Mouse (Mus musculus) hindbrain, postnatal 0 days (tissue): ENCODE data around the gene Rhbdl3. TPM values are rescaled to one million over a fixed set of nuclear protein-coding genes. Genes with fewer than 3 reads are reported as not detected.
"Not testable (repeated sequence)": the region's sequence is repeated elsewhere in the genome, so short reads cannot be mapped to it uniquely, and the experiment has no call there.

ENCODE experiments used
- ATAC-seq: fragments of 200-750 bp; cut with Nextera tagmentation; 2 replicates; pipeline ENCODE4 v1.8.0; 2017; ENCODE audit warnings: mild to moderate bottlenecking, moderate TSS enrichment, moderate library complexity
- DNase-seq: peaks from one replicate; pipeline ENCODE4 v3.0.0-alpha.2; 2015; ENCODE audit warnings: low spot score
- H3K27ac ChIP-seq: fragments of 300-500 bp; sonication (generic); 2 replicates; pipeline ENCODE4 v1.5.1; 2014; ENCODE audit warnings: mild to moderate bottlenecking
- H3K27me3 ChIP-seq: fragments of 300-500 bp; sonication (generic); 2 replicates; pipeline ENCODE4 v1.6.1; 2014; ENCODE audit warnings: low read length, mixed read lengths; ENCODE audit not compliant: insufficient read depth
- H3K36me3 ChIP-seq: fragments of 300-500 bp; sonication (generic); 2 replicates; pipeline ENCODE4 v1.6.1; 2014; ENCODE audit warnings: low read length, mixed read lengths; ENCODE audit not compliant: insufficient read depth
- H3K4me1 ChIP-seq: fragments of 300-500 bp; sonication (generic); 2 replicates; pipeline ENCODE4 v1.6.1; 2014; ENCODE audit warnings: antibody characterized with exemption, low read length, mixed read lengths; ENCODE audit not compliant: insufficient read depth
- H3K4me2 ChIP-seq: fragments of 300-500 bp; sonication (generic); 2 replicates; pipeline ENCODE4 v1.6.1; 2014; ENCODE audit warnings: low read depth, mild to moderate bottlenecking, low read length, moderate library complexity, mixed read lengths
- H3K4me3 ChIP-seq: fragments of 300-500 bp; sonication (generic); 2 replicates; pipeline ENCODE4 v1.5.1; 2014; ENCODE audit warnings: low read length
- H3K9ac ChIP-seq: fragments of 300-500 bp; sonication (generic); replicated peaks from 2 replicates; pipeline ENCODE4 v1.6.1; 2014; ENCODE audit warnings: mild to moderate bottlenecking, low read length, moderate library complexity, mixed read lengths
- H3K9me3 ChIP-seq: fragments of 300-500 bp; sonication (generic); 2 replicates; pipeline ENCODE4 v1.6.1; 2016; ENCODE audit warnings: low read length, mixed read lengths
- CTCF ChIP-seq: IDR thresholded peaks from 2 replicates; pipeline ENCODE4 v1.5.1; 2016; ENCODE audit warnings: antibody characterized with exemption, control low read depth, low read depth
- WGBS: fragments of 180-500 bp; shearing (Covaris S2); extraction: QIAGEN DNeasy Blood & Tissue Kit; methylation state at CpG from one replicate; pipeline ENCODE4 v1.1.7; 2014; 5-methylcytosine and 5-hydroxymethylcytosine counted together
- polyA plus RNA-seq: library from polyadenylated mRNA; unstranded; fragments of >200 nt; fragmentation: Nextera tagmentation; extraction: Ambion mirVana; gene quantifications from 2 replicates; pipeline ENCODE4 v1.2.1, GENCODE M21; 2015
- total RNA-seq: library from RNA; depleted of rRNA; stranded (reverse); fragments of >200 nt; gene quantifications from 2 replicates; pipeline ENCODE4 v1.2.3, GENCODE M21; 2014

Rhbdl3 gene
- total and polyA plus RNA-seq, 2 experiments from 2014 or later, result 2.7 to 7.5 TPM

GRCm38 (mm10) chr11:80351832-80352430, 51.2 kb downstream of the Rhbdl3 start:
- 72% methylated on average over 5 of the region's 5 CpGs for WGBS
- ATAC-seq, result peak; percentile 58; the same call in 1 of the 2 replicates

GRCm38 (mm10) chr11:80354832-80355231, 54.1 kb downstream of the Rhbdl3 start:
- Histone ChIP-seq H3K4me3 (no peak overlapping the region), H3K4me1 (no peaks in the 10 kb centered on the region), H3K9me3 (no peaks in the 10 kb centered on the region), H3K9ac (no peak overlapping the region), H3K4me2 (no peak overlapping the region), H3K27me3 (no peaks in the 10 kb centered on the region), H3K36me3 (no peaks in the 10 kb centered on the region), H3K27ac (no peak overlapping the region)
- TF ChIP-seq CTCF, result peak; percentile 52
- ATAC-seq, result 0 out of 2 replicates have a peak, but pooled peaks have one; percentile 10
- WGBS, result 47% methylated on average over 4 of the region's 4 CpGs
- DNase-seq, result peak; percentile 51

More at GRCm38 (mm10) chr11:80351832-80352430, 51.2 kb downstream of the Rhbdl3 start:
- no peaks in the 10 kb centered on the region for H3K9me3 ChIP-seq
- H3K4me1 ChIP-seq, result no peaks in the 10 kb centered on the region
- H3K4me2 ChIP-seq, result no peak overlapping the region
- peak; percentile 98 for TF ChIP-seq CTCF
- DNase-seq, result peak; percentile 93
- H3K27ac ChIP-seq, result no peak overlapping the region
- H3K4me3 ChIP-seq, result no peak overlapping the region
- H3K27me3 ChIP-seq, result no peaks in the 10 kb centered on the region
- no peak overlapping the region for H3K9ac ChIP-seq
- no peaks in the 10 kb centered on the region for H3K36me3 ChIP-seq

- WGBS, result 93% methylated on average over 1 of the region's 1 CpGs
- peaks cover 25% of the 10 kb centered on the region for H3K36me3 ChIP-seq
Measured at GRCm38 (mm10) chr11:80368949-80369348, 68.2 kb downstream of the Rhbdl3 start.

GRCm38 (mm10) chr11:80376651-80377050, 75.9 kb downstream of the Rhbdl3 start:
- H3K4me2 ChIP-seq, result peak overlapping the region; percentile 76
- H3K9ac ChIP-seq, result no peak overlapping the region
- no peak for ATAC-seq

More at GRCm38 (mm10) chr11:80368949-80369348, 68.2 kb downstream of the Rhbdl3 start:
- Histone ChIP-seq H3K4me1 (no peaks in the 10 kb centered on the region), H3K9me3 (no peaks in the 10 kb centered on the region), H3K9ac (no peak overlapping the region), H3K27ac (no peak overlapping the region), H3K4me3 (no peak overlapping the region), H3K4me2 (no peak overlapping the region), H3K27me3 (no peaks in the 10 kb centered on the region)
- peak; percentile 48; the same call in 1 of the 2 replicates for TF ChIP-seq CTCF
- ATAC-seq (no peak), DNase-seq (peak; percentile 54)

GRCm38 (mm10) chr11:80377712-80378451, 77.2 kb downstream of the Rhbdl3 start, which contains the start of gene 5730455P16Rik:
5730455P16Rik (minus strand) TSS chr11:80378034.
- WGBS, result 1% methylated on average over 42 of the region's 43 CpGs
- H3K9me3 ChIP-seq, result no peaks in the 10 kb centered on the region
- peak; percentile 92 for DNase-seq
- H3K4me2 ChIP-seq, result peak within 1 kb of the TSS; percentile 76
- TF ChIP-seq CTCF, result no peak
- H3K27ac ChIP-seq, result peak within 1 kb of the TSS; percentile 94
- peak; percentile 91 for ATAC-seq
- H3K27me3 ChIP-seq, result no peaks in the 10 kb centered on the region
- H3K36me3 ChIP-seq, result peaks cover 6% of the 10 kb centered on the region
- H3K4me3 ChIP-seq, result peak within 1 kb of the TSS; percentile 94
- peak within 1 kb of the TSS; percentile 97 for H3K9ac ChIP-seq
- H3K4me1 ChIP-seq, result peaks cover 6% of the 10 kb centered on the region; the same call in 1 of the 2 replicates

More at GRCm38 (mm10) chr11:80376651-80377050, 75.9 kb downstream of the Rhbdl3 start:
- Histone ChIP-seq H3K36me3 (peaks cover 6% of the 10 kb centered on the region), H3K4me1 (peaks cover 6% of the 10 kb centered on the region; the same call in 1 of the 2 replicates), H3K27ac (no peak overlapping the region), H3K9me3 (no peaks in the 10 kb centered on the region), H3K27me3 (no peaks in the 10 kb centered on the region), H3K4me3 (peak overlapping the region; percentile 94; the same call in 1 of the 2 replicates)
- peak; percentile 15 for DNase-seq
- WGBS, result 60% methylated on average over 4 of the region's 4 CpGs
- TF ChIP-seq CTCF, result no peak; the same call in 1 of the 2 replicates

GRCm38 (mm10) chr11:80378452-80379068, 77.8 kb downstream of the Rhbdl3 start:
- not testable (repeated sequence) for H3K27me3 ChIP-seq, H3K9me3 ChIP-seq, H3K36me3 ChIP-seq, DNase-seq, ATAC-seq, H3K4me1 ChIP-seq
- peak overlapping the region; percentile 97; the same call in 1 of the 2 replicates for H3K9ac ChIP-seq
- peak overlapping the region; percentile 76 for H3K4me2 ChIP-seq
- TF ChIP-seq CTCF, result peak; percentile 6; the same call in 1 of the 2 replicates
- H3K4me3 ChIP-seq, result peak overlapping the region; percentile 94
- peak overlapping the region; percentile 94 for H3K27ac ChIP-seq
- 63% methylated on average over 2 of the region's 2 CpGs for WGBS

GRCm38 (mm10) chr11:80379184-80379583, 78.5 kb downstream of the Rhbdl3 start:
- not testable (repeated sequence) for H3K27me3 ChIP-seq, H3K4me3 ChIP-seq, H3K4me1 ChIP-seq, DNase-seq, H3K36me3 ChIP-seq, H3K4me2 ChIP-seq, H3K9me3 ChIP-seq, ATAC-seq, H3K27ac ChIP-seq, H3K9ac ChIP-seq
- WGBS, result 95% methylated on average over 7 of the region's 7 CpGs
